Mouse (Mus musculus): ENCODE measurements at regions not wholly inside any gene's neighbourhood (a gene's known extent, or its start where the extent isn't known, plus 50 kb on each side); places are given as distances from the start of the nearest gene placed in this dataset.
"Not testable (repeated sequence)": the region's sequence is repeated elsewhere in the genome, so short reads cannot be mapped to it uniquely, and the experiment has no call there.

GRCm38 (mm10) chr8:116065327-116065726 lies 357.7 kb upstream of the Maf start:
- intact Hi-C loops (cut with DNase I) = no loop called here
- DNase-seq = no peak

DNA sequence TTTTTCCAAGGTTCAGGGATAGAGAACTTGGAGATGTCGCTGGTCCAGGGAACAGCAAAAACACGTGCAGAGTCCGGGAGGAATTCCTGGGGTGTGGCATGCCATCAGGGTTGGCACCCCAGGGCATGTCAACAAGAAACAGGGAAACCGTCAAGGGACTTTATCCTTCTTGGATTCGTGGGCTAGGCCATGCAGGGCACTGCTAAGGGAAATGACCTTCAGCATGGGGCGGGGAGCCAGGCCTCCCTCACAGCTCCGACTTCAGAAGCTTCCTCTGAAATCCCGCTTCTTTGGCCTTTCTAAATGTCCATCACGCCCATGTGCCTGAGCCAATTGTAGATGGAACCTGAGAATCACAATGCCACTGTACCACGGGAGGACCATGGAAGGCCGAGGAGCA lies 357.0 kb upstream of the Maf start:
- no peak for DNase-seq
- intact Hi-C loops (cut with DNase I) = no loop called here

DNA sequence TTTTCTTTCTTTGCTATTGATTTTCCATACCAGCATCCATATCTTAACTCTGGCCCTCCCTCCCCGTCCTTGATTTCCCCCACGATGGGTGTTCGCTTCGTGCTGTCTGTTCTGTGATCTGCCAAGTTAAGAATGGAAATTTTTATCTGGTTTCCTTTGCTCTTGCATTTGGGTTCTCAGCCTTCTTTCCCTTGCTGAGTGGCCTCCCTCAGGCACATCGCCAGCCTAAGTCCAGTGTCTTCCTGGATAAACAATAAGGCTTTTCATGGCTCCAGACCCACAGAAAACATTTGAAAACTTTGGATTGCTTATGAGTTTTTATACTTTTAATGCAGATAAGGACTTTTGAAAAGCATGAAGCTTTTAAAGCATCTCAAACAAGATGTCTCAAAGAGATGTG lies 355.9 kb upstream of the Maf start:
- no peak for DNase-seq
- intact Hi-C loops (cut with DNase I) = no loop called here

DNA sequence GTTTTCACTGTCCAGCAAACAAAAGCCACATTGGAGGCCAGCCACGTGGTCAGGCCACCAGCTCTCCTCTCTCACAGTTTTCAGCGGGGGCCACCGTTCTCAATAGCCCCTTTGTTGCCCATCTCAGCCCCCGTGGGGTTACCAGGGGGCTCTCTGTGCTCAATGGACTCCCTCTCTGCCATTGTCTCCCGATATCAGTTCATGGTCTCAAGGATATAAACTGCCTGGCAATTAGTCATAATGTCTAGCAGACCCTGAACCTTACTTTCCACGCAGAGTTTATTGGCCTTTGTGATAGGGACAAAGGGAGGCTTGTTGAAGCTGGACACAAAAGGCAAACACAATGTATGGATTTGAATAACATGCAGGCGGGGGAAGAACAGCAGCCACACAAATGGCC lies 345.9 kb upstream of the Maf start:
- no peak for DNase-seq
- intact Hi-C loops (cut with DNase I) = no loop called here

DNA sequence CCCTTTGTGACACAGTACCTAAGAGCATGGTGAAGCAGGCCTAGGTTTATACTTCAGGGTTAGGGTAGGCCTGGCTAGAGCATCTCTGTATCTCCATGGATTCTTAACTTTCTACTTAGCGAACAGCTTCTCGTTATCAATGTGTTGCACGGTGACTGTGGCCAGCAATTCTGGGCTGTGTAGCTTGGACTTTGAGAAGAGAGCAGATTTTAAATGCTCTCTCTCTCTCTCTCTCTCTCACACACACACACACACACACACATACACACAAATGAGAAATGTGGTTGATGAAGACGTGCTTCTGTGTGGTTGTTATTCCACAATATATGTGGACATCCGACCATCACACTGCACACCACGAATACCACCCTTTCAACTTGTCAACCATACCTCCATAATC lies 345.4 kb upstream of the Maf start:
- no peak for DNase-seq
- intact Hi-C loops (cut with DNase I) = no loop called here

DNA sequence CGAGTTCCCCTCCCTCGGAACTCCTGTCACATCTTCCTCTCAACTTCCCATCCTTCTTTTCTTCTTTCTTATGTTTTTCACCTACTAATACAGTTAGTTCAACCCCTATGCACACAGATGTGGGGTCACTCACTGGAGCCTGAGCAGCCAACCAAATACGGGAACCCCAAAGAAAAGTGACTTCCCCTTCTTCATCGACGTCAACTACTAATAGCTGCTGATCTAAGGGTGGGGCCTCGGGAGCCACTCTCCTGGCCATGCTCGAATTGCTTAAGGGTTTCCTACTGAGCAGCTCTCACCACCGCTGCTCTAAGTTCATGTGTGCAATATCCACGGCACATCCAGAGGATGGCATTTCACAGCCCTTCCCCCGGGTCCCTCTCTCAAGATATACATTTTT lies 340.9 kb upstream of the Maf start:
- intact Hi-C loops (cut with DNase I) = no loop called here
- no peak for DNase-seq

GRCm38 (mm10) chr8:116046859-116047258 lies 339.3 kb upstream of the Maf start:
- intact Hi-C loops (cut with DNase I) = no loop called here
- no peak for DNase-seq

- DNase-seq = no peak
- intact Hi-C loops (cut with DNase I) = no loop called here
Observed at GRCm38 (mm10) chr8:116045526-116045925, 337.9 kb upstream of the Maf start.

- DNase-seq = no peak
- intact Hi-C loops (cut with DNase I) = no loop called here
Observed at GRCm38 (mm10) chr8:116043381-116043780, 335.8 kb upstream of the Maf start.

DNA sequence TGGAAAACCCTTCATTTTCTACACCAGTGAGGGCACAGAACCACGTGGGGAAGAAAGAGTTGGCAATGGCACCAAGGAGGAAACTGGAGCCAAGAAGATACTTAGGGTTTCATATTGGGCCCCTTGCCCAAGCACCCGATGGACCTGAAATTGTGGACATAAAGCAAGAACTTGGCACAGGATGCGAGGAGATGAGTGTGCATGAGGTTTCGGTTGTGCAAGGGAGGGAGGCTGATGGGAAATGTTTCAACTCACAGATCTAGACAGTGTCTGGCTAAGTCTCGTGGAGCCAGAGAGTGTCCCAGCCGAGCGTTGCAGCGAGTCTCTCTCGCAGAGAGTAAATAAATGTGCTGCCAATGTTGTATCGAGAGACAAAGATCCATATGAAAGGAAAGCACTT lies 323.4 kb upstream of the Maf start:
- no peak for DNase-seq
- intact Hi-C loops (cut with DNase I) = no loop called here

- intact Hi-C loops (cut with DNase I) = no loop called here
- no peak for DNase-seq
Observed at GRCm38 (mm10) chr8:116025321-116025720, 317.7 kb upstream of the Maf start.

- intact Hi-C loops (cut with DNase I) = no loop called here
- DNase-seq = no peak
Observed at GRCm38 (mm10) chr8:116024811-116025210, 317.2 kb upstream of the Maf start.

DNA sequence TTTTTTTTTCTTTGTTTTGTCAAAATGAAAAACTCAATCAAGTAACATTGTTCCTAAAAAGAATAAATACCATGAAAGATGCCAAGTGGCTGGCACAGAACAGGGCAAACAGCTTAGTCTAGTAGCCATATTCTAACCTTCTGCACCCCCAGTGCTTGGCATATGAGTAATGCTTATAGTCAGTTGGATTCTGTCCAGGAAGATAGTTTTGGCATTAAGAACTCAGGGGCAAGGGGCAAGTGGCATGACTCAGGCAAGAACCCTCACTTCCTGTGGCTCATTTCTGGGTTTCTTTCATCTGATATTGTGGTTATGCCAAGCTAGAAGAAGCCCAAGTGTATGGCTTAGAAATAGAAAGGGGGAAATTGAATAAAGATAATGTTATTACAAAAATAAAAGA lies 314.1 kb upstream of the Maf start:
- intact Hi-C loops (cut with DNase I) = no loop called here
- DNase-seq = no peak

GRCm38 (mm10) chr8:115995320-115995719 lies 287.7 kb upstream of the Maf start:
- no peak for DNase-seq
- intact Hi-C loops (cut with DNase I) = no loop called here

- intact Hi-C loops (cut with DNase I) = no loop called here
- no peak for DNase-seq
Observed at GRCm38 (mm10) chr8:115991989-115992388, 284.4 kb upstream of the Maf start.

DNA sequence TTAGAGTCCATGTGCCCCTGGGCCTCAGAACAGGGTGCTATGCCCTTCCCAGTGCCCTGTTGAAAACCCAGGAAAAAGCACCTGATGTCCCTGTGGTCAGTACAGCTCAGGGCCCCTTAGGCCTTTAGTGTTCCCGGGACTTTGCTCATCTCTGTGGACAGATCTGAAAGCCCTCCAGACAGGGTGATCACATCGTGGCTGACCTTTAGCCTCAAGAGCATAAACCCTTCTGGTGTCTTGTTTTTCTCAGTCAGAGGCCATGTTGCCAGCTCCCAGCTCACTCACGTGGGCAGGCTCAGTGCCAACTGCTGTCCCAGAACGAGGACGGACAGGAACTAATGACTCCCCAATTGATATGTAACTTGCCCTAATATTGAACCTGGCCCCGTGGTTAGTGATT lies 275.8 kb upstream of the Maf start:
- no peak for DNase-seq
- intact Hi-C loops (cut with DNase I) = no loop called here

DNA sequence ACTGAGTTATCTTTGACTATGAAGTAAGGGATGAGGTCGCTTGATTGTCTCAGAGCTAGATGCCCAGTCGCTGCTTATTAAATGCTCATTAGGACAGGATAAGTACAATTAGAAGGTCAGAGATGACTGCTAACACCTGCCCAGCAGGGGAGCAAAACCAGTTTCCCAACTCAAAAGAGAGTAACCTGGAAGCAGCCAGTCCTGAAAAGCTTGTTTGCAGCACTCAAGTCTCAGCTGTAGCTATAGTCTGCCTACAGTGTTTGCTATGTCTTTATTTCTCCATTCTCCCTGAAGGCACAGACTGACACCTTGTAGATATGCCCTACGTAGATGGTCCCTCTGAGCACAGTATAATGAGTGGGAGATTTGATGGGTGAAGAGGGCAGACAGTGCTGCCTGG lies 274.7 kb upstream of the Maf start:
- DNase-seq = no peak
- intact Hi-C loops (cut with DNase I) = no loop called here

- intact Hi-C loops (cut with DNase I) = no loop called here
- no peak for DNase-seq
Observed at GRCm38 (mm10) chr8:115981426-115981825, 273.8 kb upstream of the Maf start.

DNA sequence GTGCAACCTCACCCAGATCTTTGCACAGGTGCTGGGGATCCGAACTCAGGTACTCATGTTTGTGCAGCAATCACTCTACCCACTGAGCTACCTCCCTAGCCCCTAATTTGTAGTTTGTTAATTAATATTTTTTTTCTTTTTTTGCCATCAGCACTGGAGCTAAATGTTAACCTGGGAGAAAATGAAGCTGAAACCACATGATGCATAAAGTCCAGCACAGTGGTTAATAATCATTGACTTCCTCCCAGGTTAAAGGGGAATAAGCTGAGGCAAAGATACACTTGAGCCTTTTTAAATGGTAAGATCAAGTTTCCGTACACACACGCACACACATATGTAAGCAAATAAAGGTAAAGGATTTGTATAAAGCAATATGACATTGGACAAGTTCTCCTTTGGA lies 273.0 kb upstream of the Maf start:
- intact Hi-C loops (cut with DNase I) = no loop called here
- no peak for DNase-seq

- no peak for DNase-seq
- intact Hi-C loops (cut with DNase I) = no loop called here
Observed at GRCm38 (mm10) chr8:115977152-115977551, 269.6 kb upstream of the Maf start.

DNA sequence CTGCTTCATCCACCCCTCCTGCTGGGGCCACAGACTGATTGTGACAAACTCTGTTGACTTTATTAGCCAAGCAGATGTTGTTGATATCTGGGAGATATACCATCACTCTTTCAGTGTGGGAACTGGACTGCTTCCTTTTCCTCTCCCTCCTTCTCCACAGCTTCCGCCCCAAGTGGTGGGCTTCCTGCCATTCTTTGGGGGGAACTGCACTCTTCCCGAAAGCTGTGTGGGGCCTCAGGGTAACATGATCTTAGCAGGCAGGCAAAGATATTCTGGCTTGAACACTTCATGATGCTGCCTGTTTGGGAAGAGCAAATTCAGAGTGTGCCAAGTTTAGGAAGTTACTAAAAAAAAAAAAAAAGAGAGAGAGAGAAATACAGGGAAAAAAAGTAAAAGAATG lies 267.1 kb upstream of the Maf start:
- intact Hi-C loops (cut with DNase I) = no loop called here
- no peak for DNase-seq

DNA sequence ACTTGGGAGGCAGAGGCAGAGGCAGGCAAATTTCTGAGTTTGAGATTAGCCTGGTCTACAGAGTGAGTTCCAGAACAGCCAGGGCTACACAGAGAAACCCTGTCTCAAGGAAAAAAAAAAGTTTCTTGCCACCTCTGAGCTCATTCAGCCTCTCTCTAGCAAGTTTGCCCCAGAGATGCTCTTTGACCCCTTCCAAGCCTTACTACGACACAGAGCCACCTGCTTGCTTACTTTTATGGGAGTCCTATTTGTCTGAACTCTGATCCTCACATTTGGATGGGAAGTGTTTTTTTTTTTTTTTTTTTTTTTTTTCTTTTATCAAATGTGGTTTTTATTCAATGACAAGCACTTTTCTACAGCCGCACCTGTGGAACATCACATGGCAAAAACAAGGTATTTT lies 263.8 kb upstream of the Maf start:
- DNase-seq; intact Hi-C loops (cut with DNase I): not testable (repeated sequence)

DNA sequence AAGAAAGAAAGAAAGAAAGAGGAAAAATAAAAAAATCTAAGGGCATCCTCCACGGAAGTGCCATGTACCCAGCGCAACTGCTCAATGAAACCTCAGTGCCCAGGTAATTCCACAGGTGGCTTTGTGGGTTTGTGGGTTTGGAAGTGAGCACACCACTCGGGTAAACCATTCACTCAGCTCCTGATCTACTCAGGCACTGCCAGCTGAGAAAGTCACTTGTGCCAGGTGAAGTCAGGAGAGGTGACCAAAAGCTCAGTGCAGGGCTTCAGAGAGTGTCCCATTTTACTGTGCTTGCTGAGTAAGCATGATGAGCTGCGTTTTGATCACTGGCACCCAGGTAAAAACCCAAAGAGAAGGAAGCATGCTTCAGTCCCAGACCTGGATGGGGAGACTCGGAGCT lies 260.5 kb upstream of the Maf start:
- intact Hi-C loops (cut with DNase I) = no loop called here
- DNase-seq = no peak

DNA sequence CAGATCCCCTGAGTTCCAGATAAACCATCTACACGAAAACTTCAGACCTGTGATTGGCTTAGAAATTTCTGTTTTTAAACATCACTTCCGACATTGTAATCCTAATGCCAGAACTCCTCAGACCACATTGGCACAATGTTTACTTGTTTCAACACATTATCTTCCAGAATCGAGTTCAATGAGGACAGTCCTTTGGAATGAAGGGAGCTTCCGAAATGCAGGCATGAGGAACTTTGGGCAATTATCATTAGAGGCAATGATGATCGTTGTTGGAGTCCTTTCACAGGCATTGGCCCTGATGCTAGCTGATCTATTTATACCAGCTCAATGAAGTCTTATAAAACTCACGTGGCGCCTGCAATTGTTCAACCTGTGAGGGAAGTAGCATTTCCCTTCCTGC lies 258.4 kb upstream of the Maf start:
- no peak for DNase-seq
- intact Hi-C loops (cut with DNase I) = no loop called here

All from heart, postnatal 36 days (tissue).